Mouse (Mus musculus) neural tube, embryonic 12.5 days (tissue): Measurements from ENCODE around the gene Myh7b. TPM values are rescaled to one million over a fixed set of nuclear protein-coding genes. Genes with fewer than 3 reads are reported as not detected.

ENCODE experiments used
- ATAC-seq: fragments of 200-750 bp; cut with Nextera tagmentation; 2 replicates; pipeline ENCODE4 v1.8.0; 2017; ENCODE audit warnings: low read depth, mild to moderate bottlenecking, moderate TSS enrichment, moderate library complexity; ENCODE audit not compliant: low FRiP score
- H3K27ac ChIP-seq: fragments of 300-500 bp; sonication (generic); 2 replicates; pipeline ENCODE4 v1.5.1; 2016
- H3K27me3 ChIP-seq: fragments of 300-500 bp; sonication (generic); replicated peaks from 2 replicates; pipeline ENCODE4 v1.6.1; 2016; ENCODE audit warnings: mild to moderate bottlenecking
- H3K36me3 ChIP-seq: fragments of 300-500 bp; sonication (generic); 2 replicates; pipeline ENCODE4 v1.6.1; 2016; ENCODE audit warnings: mild to moderate bottlenecking
- H3K4me1 ChIP-seq: fragments of 300-500 bp; sonication (generic); 2 replicates; pipeline ENCODE4 v1.6.1; 2016
- H3K4me2 ChIP-seq: fragments of 300-500 bp; sonication (generic); replicated peaks from 2 replicates; pipeline ENCODE4 v1.6.1; 2016; ENCODE audit warnings: mild to moderate bottlenecking
- H3K4me3 ChIP-seq: fragments of 300-500 bp; sonication (generic); 2 replicates; pipeline ENCODE4 v1.5.1; 2016
- H3K9ac ChIP-seq: fragments of 300-500 bp; sonication (generic); 2 replicates; pipeline ENCODE4 v1.6.1; 2016; ENCODE audit warnings: mild to moderate bottlenecking
- H3K9me3 ChIP-seq: fragments of 300-500 bp; sonication (generic); 2 replicates; pipeline ENCODE4 v1.6.1; 2016; ENCODE audit warnings: mild to moderate bottlenecking
- WGBS: fragments of 180-500 bp; shearing (Covaris S2); methylation state at CpG from one replicate; pipeline ENCODE4 v1.1.7; 2016; 5-methylcytosine and 5-hydroxymethylcytosine counted together
- microRNA counts: library from miRNA; unstranded; fragments of <30 nt; microRNA quantifications from one replicate; lab custom pipeline; 2017
- microRNA-seq: library from miRNA; unstranded; fragments of <30 nt; microRNA quantifications from one replicate; pipeline ENCODE4, GENCODE M21; 2017
- polyA plus RNA-seq: library from polyadenylated mRNA; unstranded; fragments of >200 nt; fragmentation: Nextera tagmentation; extraction: Ambion mirVana; gene quantifications from 2 replicates; pipeline ENCODE4 v1.2.1, GENCODE M21; 2016

Gene Myh7b
- polyA plus RNA-seq, 1 experiment from 2014 or later, result 1.3 TPM

- ATAC-seq, result no peak
Measured at GRCm38 (mm10) chr2:155675118-155675517, 64.1 kb downstream of the Myh7b start.

GRCm38 (mm10) chr2:155679586-155680110 lies 68.6 kb downstream of the Myh7b start:
- no peak for ATAC-seq
- H3K4me3 ChIP-seq, result no peak overlapping the region
- no peaks in the 10 kb centered on the region for H3K4me1 ChIP-seq
- H3K27ac ChIP-seq, result no peak overlapping the region
- H3K4me2 ChIP-seq, result no peak overlapping the region
- no peaks in the 10 kb centered on the region for H3K27me3 ChIP-seq
- WGBS, result 94% methylated on average over 4 of the region's 4 CpGs
- no peaks in the 10 kb centered on the region for H3K36me3 ChIP-seq
- H3K9ac ChIP-seq, result no peak overlapping the region
- no peaks in the 10 kb centered on the region for H3K9me3 ChIP-seq

More at GRCm38 (mm10) chr2:155675118-155675517, 64.1 kb downstream of the Myh7b start:
- Histone ChIP-seq H3K9me3 (no peaks in the 10 kb centered on the region), H3K27me3 (no peaks in the 10 kb centered on the region), H3K4me1 (no peaks in the 10 kb centered on the region), H3K9ac (no peak overlapping the region), H3K36me3 (peaks cover 22% of the 10 kb centered on the region), H3K27ac (no peak overlapping the region), H3K4me2 (no peak overlapping the region), H3K4me3 (no peak overlapping the region)
- 76% methylated on average over 4 of the region's 4 CpGs for WGBS

DNA sequence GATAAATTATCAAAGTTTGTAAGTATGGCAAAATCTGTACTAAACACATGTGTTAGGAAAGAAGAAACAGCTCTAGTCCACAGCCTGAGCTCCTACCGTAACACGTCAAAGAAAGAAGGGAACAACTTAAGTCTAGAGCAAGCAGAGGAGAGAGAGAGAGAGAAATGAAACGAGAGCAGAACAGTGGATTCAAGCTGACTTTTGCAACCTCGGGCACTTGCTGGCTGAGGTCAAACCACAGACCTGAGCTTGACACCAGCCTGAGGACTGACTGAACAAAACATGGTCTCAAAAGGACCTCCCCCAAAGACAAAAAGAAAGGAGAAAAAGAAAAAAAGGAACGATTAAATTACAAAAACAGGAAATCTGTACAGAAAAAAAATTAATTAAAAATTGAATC lies 69.6 kb downstream of the Myh7b start:
- no peak overlapping the region for H3K27ac ChIP-seq
- H3K36me3 ChIP-seq, result no peaks in the 10 kb centered on the region
- no peak overlapping the region for H3K9ac ChIP-seq
- no peak overlapping the region for H3K4me2 ChIP-seq
- no peaks in the 10 kb centered on the region for H3K4me1 ChIP-seq
- 73% methylated on average over 5 of the region's 5 CpGs for WGBS
- no peaks in the 10 kb centered on the region for H3K9me3 ChIP-seq
- H3K27me3 ChIP-seq, result no peaks in the 10 kb centered on the region
- no peak for ATAC-seq
- H3K4me3 ChIP-seq, result no peak overlapping the region

DNA sequence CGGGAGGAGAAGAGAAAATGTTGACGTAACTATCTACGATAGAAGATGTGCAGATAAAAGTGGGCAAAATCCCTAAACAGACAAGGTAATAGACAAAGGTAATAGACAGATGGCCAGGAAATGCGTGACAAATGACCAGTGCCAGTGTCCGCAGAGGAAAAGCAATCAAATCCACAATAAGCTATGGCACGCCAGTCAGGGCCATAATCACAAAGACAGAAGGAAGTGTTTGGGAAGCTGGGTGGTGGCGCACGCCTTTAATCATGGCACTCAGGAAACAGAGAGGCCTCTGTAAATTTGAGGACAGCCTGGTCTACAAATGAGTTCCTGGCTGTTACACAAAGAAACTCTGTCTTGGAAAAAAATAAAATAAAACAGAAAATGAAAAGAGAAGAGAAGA lies 70.2 kb downstream of the Myh7b start:
- H3K27me3 ChIP-seq, result no peaks in the 10 kb centered on the region
- no peak overlapping the region for H3K4me2 ChIP-seq
- H3K4me3 ChIP-seq, result no peak overlapping the region
- no peak overlapping the region for H3K9ac ChIP-seq
- no peaks in the 10 kb centered on the region for H3K9me3 ChIP-seq
- no peak for ATAC-seq
- no peaks in the 10 kb centered on the region for H3K4me1 ChIP-seq
- 62% methylated on average over 8 of the region's 8 CpGs for WGBS
- H3K36me3 ChIP-seq, result no peaks in the 10 kb centered on the region
- H3K27ac ChIP-seq, result no peak overlapping the region

DNA sequence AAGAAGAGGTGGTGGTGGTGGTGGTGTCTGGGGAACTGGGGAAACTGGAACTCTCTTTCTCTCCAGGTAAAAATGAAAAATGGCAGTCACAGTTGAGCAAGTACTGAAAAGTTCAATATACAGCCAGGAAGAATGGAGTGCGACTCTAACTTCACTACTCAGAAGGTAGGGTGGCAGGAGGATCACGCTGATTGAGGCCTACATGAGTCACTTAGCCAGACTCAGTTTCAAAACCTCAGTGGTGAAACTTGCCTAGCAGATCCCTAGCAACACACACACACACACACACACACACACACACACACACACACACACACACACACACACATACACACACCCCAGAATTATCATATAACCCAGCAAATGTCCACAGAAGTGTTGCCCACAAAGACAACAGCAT lies 70.9 kb downstream of the Myh7b start:
- Histone ChIP-seq H3K27me3 (no peaks in the 10 kb centered on the region), H3K4me2 (no peak overlapping the region), H3K4me1 (no peaks in the 10 kb centered on the region), H3K36me3 (no peaks in the 10 kb centered on the region), H3K9ac (no peak overlapping the region), H3K4me3 (no peak overlapping the region), H3K9me3 (no peaks in the 10 kb centered on the region), H3K27ac (no peak overlapping the region)
- no peak for ATAC-seq
- WGBS, result 75% methylated on average over 2 of the region's 2 CpGs

DNA sequence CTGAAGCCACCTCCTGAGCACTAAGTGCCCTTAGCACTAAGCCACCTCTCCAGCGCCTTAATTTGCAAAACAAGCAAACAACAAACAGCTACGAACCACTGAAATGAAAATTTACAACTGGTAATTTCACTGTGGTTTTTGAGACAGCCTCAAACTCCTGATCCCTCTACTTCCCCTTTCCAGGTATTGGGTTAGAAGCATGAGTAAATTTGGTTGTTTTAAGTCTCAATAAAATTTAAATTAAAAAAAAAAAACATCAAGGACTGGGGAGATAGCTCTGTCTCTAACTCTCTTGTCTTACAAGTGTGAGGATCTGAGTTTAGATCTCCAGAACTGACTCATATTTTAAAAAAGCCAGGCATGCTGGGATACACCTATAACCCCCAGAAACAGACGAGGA lies 72.1 kb downstream of the Myh7b start:
- peaks cover 2% of the 10 kb centered on the region; the same call in 1 of the 2 replicates for H3K36me3 ChIP-seq
- H3K27me3 ChIP-seq, result no peaks in the 10 kb centered on the region
- no peak overlapping the region for H3K27ac ChIP-seq
- H3K4me2 ChIP-seq, result no peak overlapping the region
- no peaks in the 10 kb centered on the region for H3K4me1 ChIP-seq
- no peaks in the 10 kb centered on the region for H3K9me3 ChIP-seq
- ATAC-seq, result no peak
- H3K4me3 ChIP-seq, result no peak overlapping the region
- H3K9ac ChIP-seq, result no peak overlapping the region
- 56% methylated on average over 3 of the region's 3 CpGs for WGBS

- H3K9me3 ChIP-seq, result no peaks in the 10 kb centered on the region
- H3K36me3 ChIP-seq, result peaks cover 2% of the 10 kb centered on the region; the same call in 1 of the 2 replicates
- H3K27ac ChIP-seq, result no peak overlapping the region
- ATAC-seq, result no peak
- no peaks in the 10 kb centered on the region for H3K27me3 ChIP-seq
- 96% methylated on average over 5 of the region's 5 CpGs for WGBS
- no peak overlapping the region for H3K4me3 ChIP-seq
- H3K4me2 ChIP-seq, result no peak overlapping the region
- no peaks in the 10 kb centered on the region for H3K4me1 ChIP-seq
- H3K9ac ChIP-seq, result no peak overlapping the region
Measured at GRCm38 (mm10) chr2:155683821-155684220, 72.8 kb downstream of the Myh7b start.

MicroRNAs within 50 kb of the gene (microRNA counts, 519-probe panel; counts per million panel counts)
- microRNA mmu-miR-499 (lab: Ali Mortazavi, UCI), result 342 counts per million, percentile 67 among the panel's probes with 10 or more counts

Small RNA genes lying within 50 kb of the gene (microRNA-seq; reads per million reads assigned to microRNA genes)
- gene Mir499, result 11.1 reads per million, percentile 23 among the genes with 10 or more reads in this experiment

Other genes with a start within 250 kb of the Myh7b start
- gene Trp53inp2, start 230.2 kb upstream of the Myh7b start, polyA plus RNA-seq, result 128 and 144 TPM in 2 replicates
- gene Ncoa6, start 137.3 kb upstream of the Myh7b start, polyA plus RNA-seq, result 24.5 and 27.7 TPM in 2 replicates
- 27.9 and 31.2 TPM in 2 replicates for gene Acss2, start 93.3 kb upstream of the Myh7b start, polyA plus RNA-seq
- 50.1 and 51.1 TPM in 2 replicates for gene Ggt7, start 93.0 kb upstream of the Myh7b start, polyA plus RNA-seq
- gene Gss, start 18.4 kb upstream of the Myh7b start, polyA plus RNA-seq, result 15.5 and 16.1 TPM in 2 replicates
- gene Trpc4ap, start 81.2 kb downstream of the Myh7b start, polyA plus RNA-seq, result 187 and 188 TPM in 2 replicates
- gene Edem2, start 118.3 kb downstream of the Myh7b start, polyA plus RNA-seq, result 37.4 and 39.6 TPM in 2 replicates
- gene Gm17581, start 124.7 kb downstream of the Myh7b start, polyA plus RNA-seq, result not detected in 2 replicates
- gene Procr, start 139.9 kb downstream of the Myh7b start, polyA plus RNA-seq, result 3.8 and 4.0 TPM in 2 replicates
- 7.3 and 8.8 TPM in 2 replicates for gene Mmp24, start 164.1 kb downstream of the Myh7b start, polyA plus RNA-seq
- gene BC029722, start 208.2 kb downstream of the Myh7b start, polyA plus RNA-seq, result 20.8 and 23.7 TPM in 2 replicates
- gene Eif6, start 215.7 kb downstream of the Myh7b start, polyA plus RNA-seq, result 173 and 177 TPM in 2 replicates
- 0.63 TPM in 2 replicates for gene Fam83c, start 223.6 kb downstream of the Myh7b start, polyA plus RNA-seq